Mouse (Mus musculus) ES-Bruce4 (cell line): ENCODE data around the gene Cdkal1. TPM values are rescaled to one million over a fixed set of nuclear protein-coding genes. Genes with fewer than 3 reads are reported as not detected.

ENCODE experiments used
- H3K27ac ChIP-seq: 2 replicates; pipeline ENCODE4 v1.5.1; 2012; ENCODE audit warnings: low read length, inconsistent platforms; ENCODE audit not compliant: insufficient read depth
- H3K27me3 ChIP-seq: 2 replicates; pipeline ENCODE4 v1.6.1; 2012; ENCODE audit warnings: mild to moderate bottlenecking, low read length, inconsistent platforms; ENCODE audit not compliant: control insufficient read depth, poor library complexity, insufficient read depth, severe bottlenecking
- H3K36me3 ChIP-seq: 2 replicates; pipeline ENCODE4 v1.6.1; 2012; ENCODE audit warnings: inconsistent platforms, mild to moderate bottlenecking, low read length, moderate library complexity; ENCODE audit not compliant: control insufficient read depth, poor library complexity, insufficient read depth, severe bottlenecking
- H3K4me1 ChIP-seq: one replicate; pipeline ENCODE4 v1.8.1; 2011; ENCODE audit warnings: low read length; ENCODE audit not compliant: control insufficient read depth, insufficient read depth
- H3K4me3 ChIP-seq: 2 replicates; pipeline ENCODE4 v1.5.1; 2011; ENCODE audit warnings: low read depth, mild to moderate bottlenecking, low read length
- H3K9ac ChIP-seq: 2 replicates; pipeline ENCODE4 v1.6.1; 2012; ENCODE audit warnings: low read depth, mild to moderate bottlenecking, inconsistent platforms; ENCODE audit not compliant: poor library complexity, severe bottlenecking
- H3K9me3 ChIP-seq: replicated peaks from 2 replicates; pipeline ENCODE4 v1.6.1; 2012; ENCODE audit warnings: mild to moderate bottlenecking, low read length, inconsistent platforms; ENCODE audit not compliant: control insufficient read depth, poor library complexity, insufficient read depth, severe bottlenecking
- CTCF ChIP-seq: IDR thresholded peaks from one replicate; pipeline ENCODE4 v1.8.1; 2011; ENCODE audit warnings: low read depth, low read length
- EP300 ChIP-seq: IDR thresholded peaks from 2 replicates; pipeline ENCODE4 v1.6.1; 2011; ENCODE audit warnings: low read depth, low read length; ENCODE audit not compliant: insufficient read depth
- POLR2A ChIP-seq: IDR thresholded peaks from one replicate; pipeline ENCODE4 v1.8.1; 2011; ENCODE audit warnings: low read length; ENCODE audit not compliant: insufficient read depth
- polyA plus RNA-seq: library from polyadenylated mRNA; stranded (reverse); fragments of >200 nt; gene quantifications from 2 replicates; pipeline ENCODE4 v1.2.4, GENCODE M21; 2011; ENCODE audit warnings: low read depth; ENCODE audit not compliant: missing spikeins, insufficient read depth, insufficient read length

Cdkal1 gene
- polyA plus RNA-seq, 1 experiment: 43.4 TPM

DNA sequence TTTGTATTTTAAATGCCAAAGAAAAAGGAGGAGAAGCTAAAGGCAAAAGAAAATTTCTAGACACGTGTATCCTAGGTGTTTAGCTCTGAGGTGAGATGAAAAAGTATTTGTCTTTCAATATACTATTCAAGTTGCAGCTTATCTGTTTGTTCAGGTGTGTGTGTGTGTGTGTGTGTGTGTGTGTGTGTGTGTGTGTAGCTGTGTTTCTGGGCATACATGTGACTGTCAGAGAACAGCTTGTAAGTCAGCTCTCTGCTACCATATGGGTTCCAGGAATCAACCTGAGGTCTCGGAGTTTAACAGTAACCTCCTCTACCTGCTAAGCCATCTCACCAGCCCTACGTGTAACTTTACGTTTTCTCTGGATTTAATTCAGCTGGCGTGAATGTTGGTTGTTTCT lies 76.0 kb downstream of the Cdkal1 start:
- H3K27me3 ChIP-seq: no peaks in the 10 kb centered on the region
- no peak overlapping the region for H3K27ac ChIP-seq
- H3K4me3 ChIP-seq: no peak overlapping the region
- no peaks in the 10 kb centered on the region for H3K36me3 ChIP-seq
- H3K4me1 ChIP-seq: no peaks in the 10 kb centered on the region
- TF ChIP-seq CTCF (no peak), POLR2A (no peak), EP300 (no peak)
- H3K9me3 ChIP-seq: no peaks in the 10 kb centered on the region
- H3K9ac ChIP-seq: no peak overlapping the region

DNA sequence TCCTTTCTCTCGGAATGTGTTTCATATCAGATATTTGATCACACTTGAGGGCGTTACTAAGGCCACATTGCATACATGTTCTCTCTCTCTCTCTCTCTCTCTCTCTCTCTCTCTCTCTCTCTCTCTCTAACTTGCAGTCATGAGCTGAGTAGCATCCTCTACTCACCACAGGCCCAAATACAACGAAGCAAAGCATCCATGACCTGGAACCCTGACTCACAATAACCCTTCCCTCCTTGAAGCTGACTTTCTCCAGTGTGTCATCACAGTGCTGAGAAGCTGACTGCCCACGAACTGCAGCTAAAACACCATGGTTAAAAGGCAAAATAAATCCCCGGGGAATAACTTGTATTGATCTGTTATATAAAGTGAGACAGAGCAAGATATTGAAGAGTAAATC lies 76.4 kb downstream of the Cdkal1 start:
- no peak overlapping the region for H3K4me3 ChIP-seq
- no peaks in the 10 kb centered on the region for H3K27me3 ChIP-seq
- H3K4me1 ChIP-seq: no peaks in the 10 kb centered on the region
- H3K9me3 ChIP-seq: no peaks in the 10 kb centered on the region
- H3K27ac ChIP-seq: no peak overlapping the region
- H3K36me3 ChIP-seq: no peaks in the 10 kb centered on the region
- no peak for TF ChIP-seq CTCF
- no peak for TF ChIP-seq POLR2A
- no peak for TF ChIP-seq EP300
- H3K9ac ChIP-seq: no peak overlapping the region

DNA sequence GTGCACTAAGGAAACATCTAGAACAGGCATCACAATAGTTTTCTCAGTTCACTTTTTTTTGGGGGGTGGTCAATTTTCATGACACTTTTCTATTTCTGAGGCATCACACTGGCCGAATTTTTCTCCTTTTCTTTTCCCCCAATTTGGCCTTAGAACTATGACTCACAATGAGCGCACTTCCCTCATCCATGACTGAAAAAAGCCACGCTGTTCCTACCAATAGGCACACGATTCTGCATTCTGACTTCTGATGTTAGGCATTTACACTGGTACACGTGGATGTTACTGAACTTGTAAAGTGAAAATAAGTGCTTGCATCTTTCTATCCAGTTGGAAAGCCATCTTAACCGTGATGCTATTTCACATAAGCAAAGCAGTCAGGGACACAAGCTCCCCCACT lies 77.3 kb downstream of the Cdkal1 start:
- H3K36me3 ChIP-seq: no peaks in the 10 kb centered on the region
- TF ChIP-seq EP300 (no peak), POLR2A (no peak), CTCF (no peak)
- H3K9ac ChIP-seq: no peak overlapping the region
- no peak overlapping the region for H3K4me3 ChIP-seq
- no peaks in the 10 kb centered on the region for H3K27me3 ChIP-seq
- H3K9me3 ChIP-seq: no peaks in the 10 kb centered on the region
- no peak overlapping the region for H3K27ac ChIP-seq
- H3K4me1 ChIP-seq: no peaks in the 10 kb centered on the region

- Histone ChIP-seq H3K27ac (no peak overlapping the region), H3K4me3 (no peak overlapping the region), H3K9ac (no peak overlapping the region), H3K9me3 (no peaks in the 10 kb centered on the region), H3K4me1 (no peaks in the 10 kb centered on the region), H3K36me3 (no peaks in the 10 kb centered on the region), H3K27me3 (no peaks in the 10 kb centered on the region)
- TF ChIP-seq CTCF: no peak
- no peak for TF ChIP-seq POLR2A
- no peak for TF ChIP-seq EP300
These were observed 78.2 kb downstream of the Cdkal1 start for GRCm38 (mm10) chr13:29777225-29777624.

DNA sequence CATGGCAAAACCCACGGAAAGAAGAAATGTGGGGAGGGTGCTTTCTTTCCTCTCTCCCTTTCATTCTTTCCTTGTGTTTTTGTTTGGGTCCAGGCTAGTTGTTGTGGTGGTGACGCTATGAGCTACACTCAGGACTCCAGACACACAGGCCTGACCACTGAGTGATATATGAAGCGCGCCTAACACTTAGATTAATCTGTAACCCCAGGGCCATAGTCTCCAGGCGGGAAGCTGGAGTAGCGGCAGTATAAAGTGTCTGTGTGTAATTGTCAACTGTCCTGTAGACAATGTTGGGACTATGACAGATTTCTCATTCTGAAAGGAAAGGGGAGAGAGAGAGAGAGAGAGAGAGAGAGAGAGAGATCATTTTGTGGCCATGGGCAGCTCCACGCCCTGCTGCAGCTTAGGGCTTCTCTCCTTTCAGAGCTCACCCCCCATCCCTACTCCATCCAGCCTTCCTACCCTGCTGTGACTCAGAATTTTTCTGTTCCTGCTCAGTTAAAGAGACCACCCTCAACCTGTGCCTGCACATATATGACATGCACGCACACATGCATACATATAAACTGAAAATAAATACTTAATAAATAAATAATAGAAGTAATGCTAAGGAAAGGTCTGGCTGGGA lies 79.8 kb downstream of the Cdkal1 start:
- H3K9ac ChIP-seq: no peak overlapping the region
- no peak overlapping the region for H3K27ac ChIP-seq
- no peak overlapping the region for H3K4me3 ChIP-seq
- no peaks in the 10 kb centered on the region for H3K4me1 ChIP-seq
- H3K36me3 ChIP-seq: no peaks in the 10 kb centered on the region; the same call in 1 of the 2 replicates
- 0 out of 2 replicates have a peak, but pooled peaks cover 2% of the 10 kb centered on the region for H3K9me3 ChIP-seq
- TF ChIP-seq EP300 (no peak), CTCF (no peak), POLR2A (no peak)
- H3K27me3 ChIP-seq: no peaks in the 10 kb centered on the region

- no peaks in the 10 kb centered on the region for H3K27me3 ChIP-seq
- H3K9ac ChIP-seq: no peak overlapping the region
- H3K9me3 ChIP-seq: peaks cover 8% of the 10 kb centered on the region; the same call in 1 of the 2 replicates
- H3K4me1 ChIP-seq: no peaks in the 10 kb centered on the region
- no peak overlapping the region for H3K4me3 ChIP-seq
- H3K27ac ChIP-seq: no peak overlapping the region
- H3K36me3 ChIP-seq: no peaks in the 10 kb centered on the region; the same call in 1 of the 2 replicates
- TF ChIP-seq EP300: no peak
- TF ChIP-seq POLR2A: no peak
- no peak for TF ChIP-seq CTCF
These were observed 81.9 kb downstream of the Cdkal1 start for GRCm38 (mm10) chr13:29773563-29773962.
